Mouse (Mus musculus) liver, adult 2 months (tissue): ENCODE data around the gene Fbl. TPM values are rescaled to one million over a fixed set of nuclear protein-coding genes. Genes with fewer than 3 reads are reported as not detected.

Experiments used
- DNase-seq: peaks from one replicate; pipeline ENCODE4 v3.0.0-alpha.2; 2011; ENCODE audit warnings: low read depth, low spot score; ENCODE audit errors: extremely low read depth
- H3K27ac ChIP-seq: fragments of 200-500 bp; replicated peaks from 2 replicates; pipeline ENCODE4 v1.5.1; 2012; ENCODE audit warnings: low read depth, mild to moderate bottlenecking, control low read depth, inconsistent platforms, low read length; ENCODE audit not compliant: insufficient read depth
- H3K27me3 ChIP-seq: fragments of 200-500 bp; 2 replicates; pipeline ENCODE4 v1.6.1; 2012; ENCODE audit warnings: mild to moderate bottlenecking, moderate library complexity, low read length, inconsistent platforms; ENCODE audit not compliant: control insufficient read depth, insufficient read depth
- H3K36me3 ChIP-seq: fragments of 200-500 bp; 2 replicates; pipeline ENCODE4 v1.6.1; 2012; ENCODE audit warnings: low read length, inconsistent platforms; ENCODE audit not compliant: control insufficient read depth, insufficient read depth
- H3K4me1 ChIP-seq: fragments of 200-500 bp; 2 replicates; pipeline ENCODE4 v1.6.1; 2011; ENCODE audit warnings: low read length; ENCODE audit not compliant: control insufficient read depth, insufficient read depth
- H3K4me3 ChIP-seq: fragments of 200-500 bp; 2 replicates; pipeline ENCODE4 v1.5.1; 2011; ENCODE audit warnings: low read depth, mild to moderate bottlenecking, control low read depth, low read length, moderate library complexity; ENCODE audit not compliant: insufficient read depth
- H3K79me2 ChIP-seq: fragments of 200-500 bp; 2 replicates; pipeline ENCODE4 v1.6.1; 2012; ENCODE audit warnings: inconsistent platforms, mild to moderate bottlenecking, low read length, moderate library complexity; ENCODE audit not compliant: control insufficient read depth, insufficient read depth
- H3K9ac ChIP-seq: fragments of 200-500 bp; 2 replicates; pipeline ENCODE4 v1.6.1; 2012; ENCODE audit warnings: low read depth, mild to moderate bottlenecking, control low read depth, inconsistent platforms, low read length
- CTCF ChIP-seq: fragments of 200-500 bp; IDR thresholded peaks from 2 replicates; pipeline ENCODE4 v1.5.1; 2011; ENCODE audit warnings: low read depth, low read length, control low read depth
- POLR2A ChIP-seq: fragments of 200-500 bp; IDR thresholded peaks from 2 replicates; pipeline ENCODE4 v1.6.1; 2011; ENCODE audit warnings: low read length, control low read depth; ENCODE audit not compliant: insufficient read depth; ENCODE audit errors: extremely low read depth
- WGBS: fragments of 180-500 bp; shearing (Covaris S2); methylation state at CpG from one replicate; pipeline ENCODE4 v1.1.7; 2018; 5-methylcytosine and 5-hydroxymethylcytosine counted together
- polyA plus RNA-seq: library from polyadenylated mRNA; depleted of rRNA; stranded (reverse); fragments of >200 nt; gene quantifications from 2 replicates; pipeline ENCODE4 v1.2.3, GENCODE M21; 2012
- total RNA-seq: library from RNA; depleted of rRNA; stranded (reverse); fragments of >200 nt; gene quantifications from 2 replicates; pipeline ENCODE4 v1.2.3, GENCODE M21; 2014

Fbl gene
- total and polyA plus RNA-seq, 2 experiments = 32.7 to 34.0 TPM

- no peaks in the 10 kb centered on the region for H3K79me2 ChIP-seq
- no peak overlapping the region for H3K27ac ChIP-seq
- no peaks in the 10 kb centered on the region for H3K27me3 ChIP-seq
- 94% methylated on average over 5 of the region's 5 CpGs for whole genome bisulfite sequencing
- no peak for DNase-seq
- no peaks in the 10 kb centered on the region for H3K36me3 ChIP-seq
- H3K4me1 ChIP-seq = no peaks in the 10 kb centered on the region; the same call in 1 of the 2 replicates
- no peak overlapping the region for H3K9ac ChIP-seq
- H3K4me3 ChIP-seq = no peak overlapping the region
- TF ChIP-seq CTCF = no peak
- TF ChIP-seq POLR2A = no peak
Observed at GRCm38 (mm10) chr7:28195414-28196098, 26.0 kb downstream of the Fbl start.

GRCm38 (mm10) chr7:28196528-28196927 lies 27.0 kb downstream of the Fbl start:
- DNase-seq = peak; percentile 42
- Histone ChIP-seq H3K4me1 (no peaks in the 10 kb centered on the region), H3K4me3 (no peak overlapping the region), H3K79me2 (no peaks in the 10 kb centered on the region), H3K9ac (no peak overlapping the region), H3K27ac (no peak overlapping the region), H3K27me3 (no peaks in the 10 kb centered on the region), H3K36me3 (no peaks in the 10 kb centered on the region)
- TF ChIP-seq POLR2A (no peak), CTCF (no peak)
- WGBS = 74% methylated on average over 14 of the region's 14 CpGs

- no peak for DNase-seq
- Histone ChIP-seq H3K4me1 (no peaks in the 10 kb centered on the region), H3K4me3 (no peak overlapping the region), H3K27me3 (no peaks in the 10 kb centered on the region), H3K9ac (no peak overlapping the region), H3K36me3 (no peaks in the 10 kb centered on the region), H3K79me2 (no peaks in the 10 kb centered on the region), H3K27ac (no peak overlapping the region)
- WGBS = 69% methylated on average over 4 of the region's 4 CpGs
- TF ChIP-seq POLR2A = no peak
- no peak for TF ChIP-seq CTCF
Observed at GRCm38 (mm10) chr7:28199054-28199453, 29.5 kb downstream of the Fbl start.

DNA sequence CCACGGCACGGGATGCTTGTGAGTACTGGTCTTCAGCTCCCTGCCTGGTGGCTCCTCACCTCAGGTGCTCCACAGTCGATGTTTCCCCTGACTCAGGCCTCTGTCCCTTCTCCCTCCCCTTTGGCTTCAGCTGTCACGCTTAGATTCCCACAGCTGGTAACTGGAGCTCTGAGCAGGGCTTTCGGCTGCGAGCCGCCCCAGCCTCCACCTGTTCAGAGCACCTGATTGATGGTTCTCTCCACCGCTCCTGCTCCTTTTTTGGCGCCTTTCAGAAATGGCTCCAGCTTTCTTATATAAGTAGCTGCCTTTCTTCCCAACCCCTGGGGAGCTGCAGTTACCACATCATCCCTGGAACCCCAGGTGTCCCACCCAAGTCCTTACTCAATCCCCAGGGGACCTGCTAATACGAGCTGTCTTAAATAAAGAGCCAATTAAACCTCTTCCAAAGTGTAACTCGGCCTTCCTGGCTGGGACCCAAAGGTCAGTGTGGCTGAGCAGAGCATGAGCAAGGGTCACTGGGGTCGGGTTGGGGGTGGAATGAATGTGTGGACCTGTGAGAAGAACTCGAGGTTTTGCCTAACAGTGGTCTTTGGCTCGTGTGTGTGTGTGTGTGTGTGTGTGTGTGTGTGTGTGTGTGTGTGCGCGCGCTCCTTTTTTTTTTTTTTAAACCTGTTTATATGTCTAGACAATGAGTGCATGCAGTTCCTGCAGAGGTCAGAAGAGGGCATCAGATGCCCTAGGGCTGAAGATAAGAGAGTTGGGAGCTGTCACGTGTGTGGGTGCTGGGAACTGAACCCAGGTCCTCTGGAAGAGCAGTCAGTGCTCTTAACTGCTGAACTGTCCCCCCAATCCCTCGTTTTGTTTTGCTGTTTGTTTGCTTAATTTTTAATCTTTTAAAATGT lies 33.9 kb downstream of the Fbl start:
- TF ChIP-seq POLR2A = no peak
- 0 out of 2 replicates have a peak, but pooled peaks have one; percentile 9 for TF ChIP-seq CTCF
- DNase-seq = peak; percentile 55
- Histone ChIP-seq H3K27me3 (no peaks in the 10 kb centered on the region), H3K9ac (no peak overlapping the region), H3K4me3 (no peak overlapping the region), H3K36me3 (no peaks in the 10 kb centered on the region), H3K27ac (no peak overlapping the region), H3K4me1 (peaks cover 1% of the 10 kb centered on the region; the same call in 1 of the 2 replicates), H3K79me2 (no peaks in the 10 kb centered on the region)
- WGBS = 41% methylated on average over 19 of the region's 19 CpGs

DNA sequence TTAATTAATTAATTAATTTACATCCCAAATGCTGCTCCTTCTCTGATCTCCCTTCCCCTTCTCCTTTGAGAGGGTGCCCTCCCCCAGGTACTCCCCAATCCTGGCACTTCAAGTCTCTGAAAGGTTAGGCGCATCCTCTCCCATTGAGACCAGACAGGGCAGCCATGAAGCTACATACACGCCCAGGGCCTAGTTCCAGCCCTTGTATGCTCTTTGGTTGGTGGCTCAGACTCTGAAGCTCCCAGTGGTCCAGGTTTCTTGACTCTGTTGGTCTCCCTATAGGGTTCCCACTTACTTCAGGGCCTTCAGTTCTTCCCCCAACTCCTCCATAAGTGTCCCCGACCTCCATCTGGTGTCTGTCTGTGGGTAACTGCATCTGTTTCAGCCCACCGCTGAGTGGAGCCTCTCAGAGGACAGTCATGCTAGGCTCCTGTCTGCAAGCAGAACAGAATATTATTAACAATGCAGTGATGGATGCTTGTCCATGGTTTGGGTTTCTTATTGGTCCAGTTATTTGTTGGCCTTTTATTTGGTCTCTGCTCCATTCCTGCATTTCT lies 36.6 kb downstream of the Fbl start:
- Histone ChIP-seq H3K27ac (no peak overlapping the region), H3K79me2 (no peaks in the 10 kb centered on the region), H3K4me3 (no peak overlapping the region), H3K27me3 (no peaks in the 10 kb centered on the region), H3K36me3 (no peaks in the 10 kb centered on the region), H3K9ac (no peak overlapping the region), H3K4me1 (peaks cover 1% of the 10 kb centered on the region; the same call in 1 of the 2 replicates)
- 80% methylated on average over 4 of the region's 4 CpGs for WGBS
- TF ChIP-seq CTCF (no peak), POLR2A (no peak)
- DNase-seq = no peak
